Mouse (Mus musculus): Measurements from ENCODE around the gene Hoxb5. TPM values are rescaled to one million over a fixed set of nuclear protein-coding genes. Genes with fewer than 3 reads are reported as not detected.
A peak's percentile ranks its signal among the peaks of the same experiment; 100 is the strongest.

Hoxb5 gene
- polyA plus RNA-seq, 1 experiment from 2014 or later: 10.2 TPM

DNA sequence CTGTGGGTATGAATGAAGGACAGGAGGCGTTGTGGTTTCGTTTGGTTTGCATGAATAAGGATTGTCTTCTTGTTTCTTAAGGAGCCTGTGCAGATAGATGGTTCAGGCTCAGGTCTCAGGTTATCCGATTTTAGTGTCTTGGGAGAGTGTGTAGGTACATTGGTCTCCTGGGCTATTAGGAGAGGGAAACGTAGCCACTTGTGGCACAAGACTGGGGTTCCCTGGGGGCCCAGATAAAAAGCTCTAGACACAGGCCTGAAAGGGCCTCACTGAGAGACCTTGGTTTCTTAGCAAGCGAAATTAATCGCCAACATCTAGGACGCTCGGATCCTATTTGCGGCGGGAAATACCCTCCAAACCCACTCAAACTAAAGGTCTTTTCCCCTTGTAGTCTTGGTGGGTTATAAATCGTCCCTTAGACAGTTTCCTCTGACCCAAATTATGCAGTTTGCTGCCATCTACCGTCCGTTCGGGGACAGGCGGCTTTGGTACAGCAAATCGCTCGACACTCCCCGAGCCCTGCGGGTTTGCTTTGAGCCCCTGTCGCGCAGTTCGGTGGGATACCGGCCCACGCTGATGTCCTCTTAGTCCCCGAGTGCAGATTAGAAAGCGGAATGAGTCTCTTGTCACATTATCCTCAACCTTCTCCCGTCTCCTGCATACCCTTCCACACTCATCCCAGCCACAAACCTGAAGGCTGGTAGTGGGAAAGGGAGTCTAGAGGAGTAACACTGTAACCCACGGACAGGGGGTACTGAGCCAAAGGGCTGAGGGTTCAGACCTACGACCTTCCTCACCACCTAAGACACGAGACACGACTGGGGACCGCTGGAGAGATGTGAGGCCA, 8.7 kb upstream of the Hoxb5 start:
- WGBS: under 1% methylated on average over 32 of the region's 32 CpGs
- no peaks in the 10 kb centered on the region for H3K27me3 ChIP-seq (ENCODE audit: insufficient read depth, low read length)
- H3K36me3 ChIP-seq (ENCODE audit: insufficient read depth, low read length): no peaks in the 10 kb centered on the region
- H3K4me2 ChIP-seq (ENCODE audit: low read length): peak overlapping the region; percentile 96
- ATAC-seq (replicated peaks; ENCODE audit: low FRiP score, low read depth) (peak; percentile 10), DNase-seq (ENCODE audit: low spot score) (peak; percentile 97)
- no peaks in the 10 kb centered on the region for H3K9me3 ChIP-seq (replicated peaks; ENCODE audit: low read length)
- H3K9ac ChIP-seq (ENCODE audit: low read depth, low read length): peak overlapping the region; percentile 98
- H3K27ac ChIP-seq: peak overlapping the region; percentile 99
- H3K4me1 ChIP-seq (replicated peaks; ENCODE audit: insufficient read depth, low read length): peaks cover 21% of the 10 kb centered on the region
- peak overlapping the region; percentile 83 for H3K4me3 ChIP-seq (replicated peaks; ENCODE audit: low read depth, low read length)
- peak; percentile 84 for TF ChIP-seq CTCF (IDR thresholded peaks at IDR 0.05; ENCODE audit: low read depth)

- Histone ChIP-seq H3K4me1 (replicated peaks; ENCODE audit: insufficient read depth, low read length) (peaks cover 14% of the 10 kb centered on the region), H3K4me3 (replicated peaks; ENCODE audit: low read depth, low read length) (peak overlapping the region; percentile 83), H3K4me2 (ENCODE audit: low read length) (peak overlapping the region; percentile 96), H3K9ac (ENCODE audit: low read depth, low read length) (peak overlapping the region; percentile 98), H3K27me3 (ENCODE audit: insufficient read depth, low read length) (no peaks in the 10 kb centered on the region), H3K9me3 (replicated peaks; ENCODE audit: low read length) (no peaks in the 10 kb centered on the region), H3K27ac (peak overlapping the region; percentile 99), H3K36me3 (ENCODE audit: insufficient read depth, low read length) (no peaks in the 10 kb centered on the region)
- no peak for TF ChIP-seq CTCF (IDR thresholded peaks at IDR 0.05; ENCODE audit: low read depth)
- 1% methylated on average over 29 of the region's 30 CpGs for WGBS
- ATAC-seq (replicated peaks; ENCODE audit: low FRiP score, low read depth) (peak; percentile 14; the same call in 1 of the 2 replicates), DNase-seq (ENCODE audit: low spot score) (no peak)
Measured at GRCm38 (mm10) chr11:96295092-96295835, 7.9 kb upstream of the Hoxb5 start.

DNA sequence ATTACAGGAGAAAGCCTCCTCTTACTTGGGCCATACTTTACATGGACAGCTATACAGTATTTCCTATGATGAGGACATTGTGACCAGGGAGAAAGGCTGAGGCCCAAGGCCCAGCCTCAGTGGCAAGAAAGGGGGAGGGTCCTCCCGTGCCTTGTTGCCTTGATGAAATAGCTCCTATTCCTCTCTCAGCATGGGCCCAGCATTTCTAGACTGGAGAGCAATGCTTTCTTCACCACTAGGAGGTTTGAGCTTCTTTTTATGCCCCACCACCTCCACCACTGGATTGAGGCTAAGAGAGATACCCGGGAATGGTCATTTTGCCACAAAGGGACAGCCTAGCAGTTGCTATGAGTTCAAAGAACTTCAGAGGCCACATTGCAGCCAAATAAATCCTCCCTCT, 6.1 kb upstream of the Hoxb5 start:
- peak; percentile 39; the same call in 1 of the 2 replicates for TF ChIP-seq CTCF (IDR thresholded peaks at IDR 0.05; ENCODE audit: low read depth)
- ATAC-seq (replicated peaks; ENCODE audit: low FRiP score, low read depth) (no peak), DNase-seq (ENCODE audit: low spot score) (no peak)
- Histone ChIP-seq H3K27me3 (ENCODE audit: insufficient read depth, low read length) (no peaks in the 10 kb centered on the region), H3K27ac (peak overlapping the region; percentile 99), H3K36me3 (ENCODE audit: insufficient read depth, low read length) (0 out of 2 replicates have a peak, but pooled peaks cover 5% of the 10 kb centered on the region), H3K9ac (ENCODE audit: low read depth, low read length) (peak overlapping the region; percentile 98), H3K4me1 (replicated peaks; ENCODE audit: insufficient read depth, low read length) (peaks cover 20% of the 10 kb centered on the region), H3K4me3 (replicated peaks; ENCODE audit: low read depth, low read length) (peak overlapping the region; percentile 83), H3K9me3 (replicated peaks; ENCODE audit: low read length) (no peaks in the 10 kb centered on the region), H3K4me2 (ENCODE audit: low read length) (peak overlapping the region; percentile 96)
- WGBS: 16% methylated on average over 2 of the region's 2 CpGs

DNA sequence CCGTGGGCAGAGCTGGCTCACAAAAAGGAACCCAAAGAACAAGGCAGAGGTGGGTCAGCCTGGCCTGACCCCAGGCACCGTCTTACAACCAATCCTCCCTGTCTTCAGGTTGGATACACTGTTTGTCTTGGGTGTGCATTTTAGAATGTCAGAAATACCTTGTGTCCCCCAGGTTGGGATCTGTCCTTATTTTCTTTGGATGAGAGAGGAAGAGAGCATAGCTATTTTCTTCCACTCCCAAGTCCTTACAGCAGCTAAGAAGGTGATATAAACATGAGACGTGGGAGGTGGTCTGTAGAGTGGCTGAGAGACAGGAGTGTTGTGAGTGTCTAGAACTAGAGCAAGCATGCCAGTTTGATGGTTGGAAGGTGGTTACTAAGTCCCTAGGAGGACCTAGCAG, 5.7 kb upstream of the Hoxb5 start:
- WGBS: 20% methylated on average over 3 of the region's 3 CpGs
- Histone ChIP-seq H3K36me3 (ENCODE audit: insufficient read depth, low read length) (0 out of 2 replicates have a peak, but pooled peaks cover 5% of the 10 kb centered on the region), H3K9me3 (replicated peaks; ENCODE audit: low read length) (no peaks in the 10 kb centered on the region), H3K4me1 (replicated peaks; ENCODE audit: insufficient read depth, low read length) (peaks cover 24% of the 10 kb centered on the region), H3K4me3 (replicated peaks; ENCODE audit: low read depth, low read length) (peak overlapping the region; percentile 83), H3K27me3 (ENCODE audit: insufficient read depth, low read length) (no peaks in the 10 kb centered on the region), H3K4me2 (ENCODE audit: low read length) (peak overlapping the region; percentile 96), H3K27ac (peak overlapping the region; percentile 99), H3K9ac (ENCODE audit: low read depth, low read length) (peak overlapping the region; percentile 98)
- ATAC-seq (replicated peaks; ENCODE audit: low FRiP score, low read depth) (no peak), DNase-seq (ENCODE audit: low spot score) (no peak)
- TF ChIP-seq CTCF (IDR thresholded peaks at IDR 0.05; ENCODE audit: low read depth): no peak

- H3K9me3 ChIP-seq (replicated peaks; ENCODE audit: low read length): no peaks in the 10 kb centered on the region
- peak overlapping the region; percentile 83 for H3K4me3 ChIP-seq (replicated peaks; ENCODE audit: low read depth, low read length)
- H3K9ac ChIP-seq (ENCODE audit: low read depth, low read length): peak overlapping the region; percentile 98
- 0 out of 2 replicates have a peak, but pooled peaks cover 5% of the 10 kb centered on the region for H3K36me3 ChIP-seq (ENCODE audit: insufficient read depth, low read length)
- H3K4me2 ChIP-seq (ENCODE audit: low read length): peak overlapping the region; percentile 96
- DNase-seq (ENCODE audit: low spot score) (no peak), ATAC-seq (replicated peaks; ENCODE audit: low FRiP score, low read depth) (no peak)
- TF ChIP-seq CTCF (IDR thresholded peaks at IDR 0.05; ENCODE audit: low read depth): no peak
- WGBS: 17% methylated on average over 11 of the region's 11 CpGs
- H3K27me3 ChIP-seq (ENCODE audit: insufficient read depth, low read length): no peaks in the 10 kb centered on the region
- peak overlapping the region; percentile 99 for H3K27ac ChIP-seq
- H3K4me1 ChIP-seq (replicated peaks; ENCODE audit: insufficient read depth, low read length): peaks cover 24% of the 10 kb centered on the region
Measured at GRCm38 (mm10) chr11:96297968-96298635, 5.0 kb upstream of the Hoxb5 start.
